Mouse (Mus musculus) kidney, adult 2 months (tissue): ENCODE results near the gene Gars. TPM values are rescaled to one million over a fixed set of nuclear protein-coding genes. Genes with fewer than 3 reads are reported as not detected.
A peak's percentile ranks its signal among the peaks of the same experiment; 100 is the strongest.

Experiments
- DNase-seq: peaks from one replicate; pipeline ENCODE4 v3.0.0; 2021
- H3K27ac ChIP-seq: fragments of 200-500 bp; 2 replicates; pipeline ENCODE4 v1.5.1; 2012; ENCODE audit warnings: low read depth, low read length, control low read depth, inconsistent platforms; ENCODE audit not compliant: insufficient read depth
- H3K27me3 ChIP-seq: fragments of 200-500 bp; replicated peaks from 2 replicates; pipeline ENCODE4 v1.6.1; 2012; ENCODE audit warnings: mild to moderate bottlenecking, moderate library complexity, low read length, inconsistent platforms; ENCODE audit not compliant: control insufficient read depth, insufficient read depth
- H3K36me3 ChIP-seq: fragments of 200-500 bp; 2 replicates; pipeline ENCODE4 v1.6.1; 2012; ENCODE audit warnings: mild to moderate bottlenecking, moderate library complexity, low read length, inconsistent platforms; ENCODE audit not compliant: control insufficient read depth, insufficient read depth
- H3K4me1 ChIP-seq: fragments of 200-500 bp; 2 replicates; pipeline ENCODE4 v1.6.1; 2011; ENCODE audit warnings: low read length; ENCODE audit not compliant: control insufficient read depth, insufficient read depth
- H3K4me3 ChIP-seq: fragments of 200-500 bp; 2 replicates; pipeline ENCODE4 v1.5.1; 2011; ENCODE audit warnings: mild to moderate bottlenecking, low read depth, low read length, control low read depth; ENCODE audit not compliant: insufficient read depth
- CTCF ChIP-seq: fragments of 200-500 bp; conservative IDR thresholded peaks from 2 replicates; pipeline ENCODE4 v1.5.1; 2011; ENCODE audit warnings: low read depth, mild to moderate bottlenecking, control low read depth, low read length, moderate library complexity, mixed read lengths; ENCODE audit not compliant: insufficient read depth, insufficient read length
- POLR2A ChIP-seq: fragments of 200-500 bp; IDR thresholded peaks from one replicate; pipeline ENCODE4 v1.6.1; 2011; ENCODE audit warnings: low read depth, low read length, control low read depth
- WGBS: fragments of 180-500 bp; shearing (Covaris S2); methylation state at CpG from one replicate; pipeline ENCODE4 v1.1.7; 2018; 5-methylcytosine and 5-hydroxymethylcytosine counted together
- polyA plus RNA-seq: library from polyadenylated mRNA; depleted of rRNA; stranded (reverse); fragments of >200 nt; gene quantifications from 2 replicates; pipeline ENCODE4 v1.2.3, GENCODE M21; 2012

Gene Gars
- polyA plus RNA-seq, 1 experiment: 35.9 TPM

DNA sequence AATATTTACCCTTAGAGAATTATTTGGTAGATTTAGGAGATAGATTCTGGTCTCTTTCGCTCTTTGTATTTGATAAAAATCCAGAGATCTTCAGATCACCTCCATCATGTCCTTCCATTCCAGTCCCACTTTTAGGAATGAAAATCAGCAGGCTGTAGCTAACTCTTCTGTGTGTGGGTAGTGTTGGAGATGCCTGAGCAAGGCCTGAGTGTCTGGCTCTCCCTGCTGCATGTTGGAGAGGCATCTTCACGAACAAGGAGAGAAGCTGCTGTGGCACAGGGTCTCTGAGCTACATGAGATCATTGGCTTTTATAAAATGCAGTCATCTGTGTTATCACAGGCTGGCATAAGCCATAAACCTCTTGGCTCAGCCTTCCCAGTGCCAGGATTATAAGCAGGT, 28.1 kb downstream of the Gars start:
- no peak overlapping the region for H3K4me3 ChIP-seq
- no peaks in the 10 kb centered on the region for H3K4me1 ChIP-seq

DNA sequence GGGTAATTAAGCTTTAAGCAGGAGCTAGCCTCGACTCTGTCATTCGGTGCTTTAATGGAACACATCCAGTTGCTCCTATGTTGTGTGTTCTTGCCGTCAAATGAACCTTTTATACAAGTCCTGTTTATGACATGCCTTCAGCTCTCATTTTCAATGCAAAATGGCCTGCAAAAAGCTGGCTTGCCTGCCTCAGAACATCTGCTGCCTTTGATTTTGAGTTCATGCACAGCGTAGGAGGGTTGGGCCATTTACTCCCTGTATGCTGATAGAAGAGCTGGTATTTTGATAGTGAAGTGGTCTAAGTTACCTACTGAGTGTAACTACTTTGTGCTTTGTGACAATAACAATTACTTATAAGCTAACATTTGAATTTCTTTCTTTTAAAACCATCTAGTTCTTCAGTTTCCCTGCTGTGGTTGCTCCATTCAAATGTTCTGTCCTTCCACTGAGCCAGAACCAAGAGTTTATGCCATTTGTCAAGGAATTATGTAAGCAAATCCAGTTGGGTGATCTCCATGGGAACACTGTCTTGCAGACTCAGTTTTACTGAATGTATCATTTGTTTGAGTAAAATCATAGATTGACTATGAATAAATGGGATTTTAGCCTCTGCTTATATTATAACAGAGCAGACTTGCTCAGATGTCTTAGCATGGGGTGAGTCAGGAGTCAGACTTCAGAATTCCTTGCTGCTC, 38.9 kb downstream of the Gars start:
- DNase-seq: no peak
- no peaks in the 10 kb centered on the region for H3K4me1 ChIP-seq
- no peak overlapping the region for H3K27ac ChIP-seq
- no peaks in the 10 kb centered on the region for H3K27me3 ChIP-seq
- WGBS: 85% methylated on average over 4 of the region's 4 CpGs
- TF ChIP-seq POLR2A: no peak
- TF ChIP-seq CTCF: no peak
- H3K36me3 ChIP-seq: peaks cover 3% of the 10 kb centered on the region
- H3K4me3 ChIP-seq: no peak overlapping the region

More for the DNA sequence above, 28.1 kb downstream of the Gars start:
- no peak overlapping the region for H3K27ac ChIP-seq
- peaks cover 4% of the 10 kb centered on the region; the same call in 1 of the 2 replicates for H3K36me3 ChIP-seq
- DNase-seq: no peak
- no peak for TF ChIP-seq CTCF
- no peak for TF ChIP-seq POLR2A
- H3K27me3 ChIP-seq: no peaks in the 10 kb centered on the region
- 93% methylated on average over 2 of the region's 2 CpGs for WGBS

- Histone ChIP-seq H3K4me1 (no peaks in the 10 kb centered on the region), H3K4me3 (no peak overlapping the region), H3K27ac (no peak overlapping the region), H3K27me3 (no peaks in the 10 kb centered on the region), H3K36me3 (peaks cover 1% of the 10 kb centered on the region)
- no peak for DNase-seq
- TF ChIP-seq CTCF (no peak), POLR2A (no peak)
- 89% methylated on average over 3 of the region's 3 CpGs for WGBS
Measured at GRCm38 (mm10) chr6:55081379-55081778, 43.6 kb downstream of the Gars start.

DNA sequence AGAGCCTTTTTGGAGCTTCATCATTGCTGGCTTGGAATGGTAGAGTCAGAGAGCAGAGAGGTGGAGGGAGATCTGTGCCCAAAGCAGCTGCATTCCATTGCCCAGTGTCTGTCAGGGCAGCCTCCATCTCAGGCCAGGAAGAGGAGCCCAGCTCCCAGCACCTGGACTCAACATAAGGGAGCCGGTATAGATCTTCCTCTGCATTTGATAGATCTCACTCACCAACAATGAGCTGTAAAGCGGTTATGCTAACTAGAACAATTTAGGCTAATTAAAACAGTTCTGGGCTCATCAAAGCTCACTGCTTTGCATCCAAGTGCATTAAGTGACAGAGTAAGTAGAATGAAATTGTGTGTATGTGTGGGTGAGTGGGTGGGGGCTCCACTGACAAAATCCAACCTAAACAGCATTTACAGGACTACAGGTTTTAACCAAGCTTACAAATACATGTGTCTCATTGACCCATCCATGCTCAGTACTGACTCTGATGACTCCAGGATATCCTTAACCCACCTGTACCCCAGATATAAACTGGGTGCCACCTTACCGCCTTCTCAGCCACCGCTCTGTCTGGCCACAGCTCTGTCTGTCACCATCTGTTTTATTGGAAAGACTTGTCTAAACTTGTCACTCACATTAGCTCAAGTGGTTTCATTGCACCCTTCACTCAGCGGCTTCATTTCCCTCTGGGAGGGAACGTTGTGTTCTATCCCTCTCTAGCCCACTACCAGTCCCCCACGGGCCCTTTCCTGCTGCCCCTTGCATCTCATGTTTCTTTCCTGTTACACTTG, 44.6 kb downstream of the Gars start:
- TF ChIP-seq POLR2A (no peak), CTCF (no peak)
- no peaks in the 10 kb centered on the region for H3K4me1 ChIP-seq
- H3K27me3 ChIP-seq: no peaks in the 10 kb centered on the region
- no peak overlapping the region for H3K27ac ChIP-seq
- no peak overlapping the region for H3K4me3 ChIP-seq
- DNase-seq: no peak
- no peaks in the 10 kb centered on the region; the same call in 1 of the 2 replicates for H3K36me3 ChIP-seq
- WGBS: 49% methylated on average over 7 of the region's 7 CpGs

DNA sequence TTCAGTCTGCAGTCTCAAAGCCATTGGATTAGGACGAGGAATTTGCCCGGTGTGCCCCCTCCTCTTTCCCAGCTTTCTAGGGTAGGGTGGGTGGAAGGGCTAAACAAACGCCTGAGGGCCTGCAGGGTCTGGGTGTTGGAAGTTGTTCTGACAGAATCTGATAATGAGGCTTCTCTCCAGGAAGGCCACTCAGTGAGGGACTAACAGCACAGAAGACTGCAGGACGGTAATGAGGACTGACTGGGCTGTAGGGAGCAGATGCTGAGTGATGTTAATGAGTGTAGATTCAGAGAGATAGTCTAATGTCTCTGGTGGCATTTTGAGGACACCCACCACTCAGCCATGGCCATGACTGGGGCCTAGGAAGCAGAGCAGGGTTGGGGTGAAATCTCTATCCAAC, 49.5 kb downstream of the Gars start:
- H3K4me3 ChIP-seq: no peak overlapping the region
- TF ChIP-seq POLR2A: no peak
- no peak for TF ChIP-seq CTCF
- no peak overlapping the region for H3K27ac ChIP-seq
- no peaks in the 10 kb centered on the region for H3K27me3 ChIP-seq
- no peak for DNase-seq
- no peaks in the 10 kb centered on the region for H3K36me3 ChIP-seq
- H3K4me1 ChIP-seq: 0 out of 2 replicates have a peak, but pooled peaks cover 3% of the 10 kb centered on the region
- 74% methylated on average over 4 of the region's 4 CpGs for WGBS

DNA sequence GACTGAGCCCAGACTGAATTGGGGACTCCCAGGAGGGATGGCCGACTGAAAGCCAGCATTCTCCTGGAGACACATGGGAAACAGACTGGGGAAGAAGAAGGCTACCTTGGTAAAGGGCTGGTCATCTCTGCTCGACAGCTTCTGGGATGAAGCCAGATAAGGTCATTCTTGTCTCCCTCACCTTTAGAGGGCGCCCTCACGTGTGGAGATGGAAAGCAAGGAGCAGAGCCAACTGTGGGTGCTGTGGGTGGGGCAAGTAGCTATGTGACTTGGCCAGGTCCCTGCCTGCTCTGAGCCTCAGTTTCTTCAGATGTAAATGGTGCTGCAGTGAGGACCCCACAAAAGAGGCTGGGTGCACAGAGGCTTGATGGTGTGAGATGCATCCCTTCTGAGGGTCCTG, 52.8 kb downstream of the Gars start:
- H3K4me1 ChIP-seq: 0 out of 2 replicates have a peak, but pooled peaks cover 3% of the 10 kb centered on the region
- H3K27ac ChIP-seq: no peak overlapping the region
- no peaks in the 10 kb centered on the region for H3K36me3 ChIP-seq
- no peaks in the 10 kb centered on the region for H3K27me3 ChIP-seq
- H3K4me3 ChIP-seq: no peak overlapping the region
- peak; percentile 29 for DNase-seq
- TF ChIP-seq CTCF (peak; percentile 39), POLR2A (no peak)
- 39% methylated on average over 4 of the region's 4 CpGs for WGBS

GRCm38 (mm10) chr6:55091396-55091795, 53.6 kb downstream of the Gars start:
- DNase-seq: peak; percentile 64
- no peak overlapping the region for H3K4me3 ChIP-seq
- 70% methylated on average over 9 of the region's 9 CpGs for WGBS
- H3K27ac ChIP-seq: no peak overlapping the region
- 0 out of 2 replicates have a peak, but pooled peaks cover 3% of the 10 kb centered on the region for H3K4me1 ChIP-seq
- H3K36me3 ChIP-seq: no peaks in the 10 kb centered on the region
- no peaks in the 10 kb centered on the region for H3K27me3 ChIP-seq
- TF ChIP-seq CTCF: no peak
- TF ChIP-seq POLR2A: no peak
